Mouse (Mus musculus) kidney, embryonic 14.5 days (tissue): ENCODE results near the gene Rasa3. TPM values are rescaled to one million over a fixed set of nuclear protein-coding genes. Genes with fewer than 3 reads are reported as not detected.

Experiments used
- ATAC-seq: fragments of 200-750 bp; cut with Nextera tagmentation; 2 replicates; pipeline ENCODE4 v1.8.0; 2017; ENCODE audit warnings: moderate number of reproducible peaks, mild to moderate bottlenecking, moderate TSS enrichment, moderate library complexity; ENCODE audit not compliant: low FRiP score, low TSS enrichment
- H3K27ac ChIP-seq: fragments of 300-500 bp; sonication (generic); 2 replicates; pipeline ENCODE4 v1.5.1; 2014; ENCODE audit warnings: low read depth, mild to moderate bottlenecking, low read length, moderate library complexity, mixed read lengths
- H3K27me3 ChIP-seq: fragments of 300-500 bp; sonication (generic); 2 replicates; pipeline ENCODE4 v1.6.1; 2014; ENCODE audit warnings: mild to moderate bottlenecking, low read length; ENCODE audit not compliant: control insufficient read depth, insufficient read depth
- H3K36me3 ChIP-seq: fragments of 300-500 bp; sonication (generic); 2 replicates; pipeline ENCODE4 v1.6.1; 2014; ENCODE audit warnings: low read length, mixed read lengths; ENCODE audit not compliant: control insufficient read depth, insufficient read depth
- H3K4me1 ChIP-seq: fragments of 300-500 bp; sonication (generic); 2 replicates; pipeline ENCODE4 v1.6.1; 2014; ENCODE audit warnings: low read length, mixed read lengths; ENCODE audit not compliant: control insufficient read depth, insufficient read depth
- H3K4me2 ChIP-seq: fragments of 300-500 bp; sonication (generic); replicated peaks from 2 replicates; pipeline ENCODE4 v1.6.1; 2014; ENCODE audit warnings: low read depth, mild to moderate bottlenecking, low read length
- H3K4me3 ChIP-seq: fragments of 300-500 bp; sonication (generic); 2 replicates; pipeline ENCODE4 v1.5.1; 2014; ENCODE audit warnings: mild to moderate bottlenecking, low read length
- H3K9ac ChIP-seq: fragments of 300-500 bp; sonication (generic); 2 replicates; pipeline ENCODE4 v1.6.1; 2014; ENCODE audit warnings: low read depth, mild to moderate bottlenecking, low read length, moderate library complexity
- H3K9me3 ChIP-seq: fragments of 300-500 bp; sonication (generic); 2 replicates; pipeline ENCODE4 v1.6.1; 2016; ENCODE audit warnings: low read length; ENCODE audit not compliant: control insufficient read depth
- WGBS: fragments of 180-500 bp; shearing (Covaris S2); extraction: QIAGEN DNeasy Blood & Tissue Kit; methylation state at CpG from one replicate; pipeline ENCODE4 v1.1.7; 2014; 5-methylcytosine and 5-hydroxymethylcytosine counted together
- polyA plus RNA-seq: library from polyadenylated mRNA; unstranded; fragments of >200 nt; fragmentation: Nextera tagmentation; extraction: Ambion mirVana; gene quantifications from 2 replicates; pipeline ENCODE4 v1.2.1, GENCODE M21; 2014

Gene Rasa3
- polyA plus RNA-seq, 1 experiment from 2014 or later, result 20.2 TPM

DNA sequence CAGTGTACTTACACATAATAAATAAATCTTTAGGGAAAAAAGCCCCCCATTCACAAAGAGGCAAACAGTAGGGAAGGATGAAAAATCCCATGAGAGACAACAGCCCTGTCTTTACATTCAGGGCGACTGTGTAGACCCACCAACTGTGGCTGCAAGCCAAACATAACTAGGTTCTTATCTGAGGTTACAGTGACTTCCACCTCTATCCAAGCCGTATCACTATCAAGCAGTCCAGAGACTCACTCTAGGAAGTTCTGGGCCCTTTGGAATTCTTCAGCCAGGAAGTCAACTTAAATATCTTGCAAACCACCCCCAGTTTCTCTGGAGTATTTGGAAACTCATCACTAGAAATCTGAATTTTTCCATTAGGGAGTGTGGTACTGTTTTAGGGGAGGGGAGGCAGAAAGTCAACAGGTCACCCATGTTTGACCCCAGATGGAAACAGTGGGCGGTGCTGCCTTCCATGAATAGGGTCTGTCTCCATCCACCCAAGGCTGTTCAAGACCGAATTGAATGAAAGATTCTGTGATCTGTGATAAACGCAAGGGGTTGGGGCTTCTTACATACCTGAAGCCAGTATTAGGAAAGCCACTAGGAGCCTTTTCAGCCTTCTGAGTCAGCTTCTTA, 22.0 kb upstream of the Rasa3 start:
- H3K9ac ChIP-seq, result no peak overlapping the region
- ATAC-seq, result no peak
- WGBS, result 66% methylated on average over 5 of the region's 5 CpGs
- H3K27ac ChIP-seq, result no peak overlapping the region
- H3K4me3 ChIP-seq, result no peak overlapping the region
- H3K4me2 ChIP-seq, result no peak overlapping the region
- H3K4me1 ChIP-seq, result no peaks in the 10 kb centered on the region
- H3K36me3 ChIP-seq, result no peaks in the 10 kb centered on the region
- H3K27me3 ChIP-seq, result no peaks in the 10 kb centered on the region
- H3K9me3 ChIP-seq, result no peaks in the 10 kb centered on the region

DNA sequence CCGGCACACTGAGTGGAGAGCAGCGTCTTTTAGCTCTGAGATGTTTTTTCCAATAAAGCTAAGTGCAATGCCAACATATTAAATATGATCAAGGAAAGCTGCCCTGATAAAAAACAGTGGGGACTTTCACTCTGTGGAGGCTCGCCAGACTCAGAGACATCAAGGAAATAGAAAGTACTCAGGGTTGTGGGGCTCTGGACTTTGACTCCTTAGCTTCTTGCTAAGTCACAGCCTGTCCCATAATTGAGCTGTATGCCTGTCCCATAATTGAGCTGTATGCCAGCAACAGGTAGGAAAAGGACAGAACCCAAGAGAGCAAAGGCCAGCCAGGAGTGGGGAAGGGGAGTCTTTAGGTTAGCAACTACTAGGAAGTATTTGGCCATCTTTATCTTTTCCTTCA, 20.9 kb upstream of the Rasa3 start:
- Histone ChIP-seq H3K36me3 (no peaks in the 10 kb centered on the region), H3K9me3 (no peaks in the 10 kb centered on the region), H3K4me1 (no peaks in the 10 kb centered on the region), H3K9ac (no peak overlapping the region), H3K27ac (no peak overlapping the region), H3K4me3 (no peak overlapping the region), H3K27me3 (no peaks in the 10 kb centered on the region), H3K4me2 (no peak overlapping the region)
- WGBS, result 87% methylated on average over 3 of the region's 3 CpGs
- ATAC-seq, result no peak

DNA sequence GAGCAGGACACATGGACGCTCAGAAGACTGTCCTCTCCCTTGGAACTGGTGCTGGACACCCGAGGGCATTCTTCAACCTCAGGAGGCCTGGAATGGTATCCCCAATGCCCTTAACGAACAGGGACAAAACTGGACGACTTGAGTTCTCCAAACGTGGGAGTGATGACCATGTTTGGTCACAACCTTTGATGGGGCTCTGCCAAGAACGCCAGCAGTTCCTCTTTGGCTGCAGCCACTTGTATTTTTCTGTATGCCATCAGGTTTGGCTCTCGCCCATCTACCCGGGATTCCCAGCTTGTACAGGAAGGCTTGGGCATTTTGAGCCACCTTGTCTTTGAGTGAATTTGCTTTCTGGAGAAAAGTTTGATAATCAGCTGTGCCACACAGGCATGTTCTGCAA, 20.3 kb upstream of the Rasa3 start:
- H3K4me2 ChIP-seq, result no peak overlapping the region
- no peak for ATAC-seq
- H3K36me3 ChIP-seq, result no peaks in the 10 kb centered on the region
- H3K9ac ChIP-seq, result no peak overlapping the region
- H3K9me3 ChIP-seq, result no peaks in the 10 kb centered on the region
- H3K27me3 ChIP-seq, result no peaks in the 10 kb centered on the region
- 71% methylated on average over 8 of the region's 8 CpGs for WGBS
- H3K4me1 ChIP-seq, result no peaks in the 10 kb centered on the region
- H3K4me3 ChIP-seq, result no peak overlapping the region
- H3K27ac ChIP-seq, result no peak overlapping the region

- H3K4me1 ChIP-seq, result no peaks in the 10 kb centered on the region
- no peak for ATAC-seq
- no peaks in the 10 kb centered on the region for H3K27me3 ChIP-seq
- H3K4me2 ChIP-seq, result no peak overlapping the region
- H3K27ac ChIP-seq, result no peak overlapping the region
- H3K9me3 ChIP-seq, result no peaks in the 10 kb centered on the region
- no peak overlapping the region for H3K4me3 ChIP-seq
- 73% methylated on average over 8 of the region's 8 CpGs for WGBS
- no peaks in the 10 kb centered on the region for H3K36me3 ChIP-seq
- H3K9ac ChIP-seq, result no peak overlapping the region
Observed at GRCm38 (mm10) chr8:13697196-13697595, 19.8 kb upstream of the Rasa3 start.

GRCm38 (mm10) chr8:13696157-13696556, 18.8 kb upstream of the Rasa3 start:
- 77% methylated on average over 4 of the region's 4 CpGs for WGBS
- Histone ChIP-seq H3K4me2 (no peak overlapping the region), H3K9ac (no peak overlapping the region), H3K4me3 (no peak overlapping the region), H3K27ac (no peak overlapping the region), H3K9me3 (no peaks in the 10 kb centered on the region), H3K27me3 (no peaks in the 10 kb centered on the region), H3K4me1 (no peaks in the 10 kb centered on the region), H3K36me3 (no peaks in the 10 kb centered on the region)
- no peak for ATAC-seq

GRCm38 (mm10) chr8:13695203-13695867, 17.9 kb upstream of the Rasa3 start:
- Histone ChIP-seq H3K27ac (no peak overlapping the region), H3K27me3 (no peaks in the 10 kb centered on the region), H3K9me3 (no peaks in the 10 kb centered on the region), H3K4me2 (no peak overlapping the region), H3K4me3 (no peak overlapping the region), H3K36me3 (no peaks in the 10 kb centered on the region), H3K9ac (no peak overlapping the region), H3K4me1 (no peaks in the 10 kb centered on the region)
- WGBS, result 93% methylated on average over 10 of the region's 10 CpGs
- ATAC-seq, result 0 out of 2 replicates have a peak, but pooled peaks have one; percentile 11

- H3K27me3 ChIP-seq, result no peaks in the 10 kb centered on the region
- ATAC-seq, result 0 out of 2 replicates have a peak, but pooled peaks have one; percentile 25
- no peak overlapping the region for H3K9ac ChIP-seq
Observed at GRCm38 (mm10) chr8:13694735-13695134, 17.3 kb upstream of the Rasa3 start.

DNA sequence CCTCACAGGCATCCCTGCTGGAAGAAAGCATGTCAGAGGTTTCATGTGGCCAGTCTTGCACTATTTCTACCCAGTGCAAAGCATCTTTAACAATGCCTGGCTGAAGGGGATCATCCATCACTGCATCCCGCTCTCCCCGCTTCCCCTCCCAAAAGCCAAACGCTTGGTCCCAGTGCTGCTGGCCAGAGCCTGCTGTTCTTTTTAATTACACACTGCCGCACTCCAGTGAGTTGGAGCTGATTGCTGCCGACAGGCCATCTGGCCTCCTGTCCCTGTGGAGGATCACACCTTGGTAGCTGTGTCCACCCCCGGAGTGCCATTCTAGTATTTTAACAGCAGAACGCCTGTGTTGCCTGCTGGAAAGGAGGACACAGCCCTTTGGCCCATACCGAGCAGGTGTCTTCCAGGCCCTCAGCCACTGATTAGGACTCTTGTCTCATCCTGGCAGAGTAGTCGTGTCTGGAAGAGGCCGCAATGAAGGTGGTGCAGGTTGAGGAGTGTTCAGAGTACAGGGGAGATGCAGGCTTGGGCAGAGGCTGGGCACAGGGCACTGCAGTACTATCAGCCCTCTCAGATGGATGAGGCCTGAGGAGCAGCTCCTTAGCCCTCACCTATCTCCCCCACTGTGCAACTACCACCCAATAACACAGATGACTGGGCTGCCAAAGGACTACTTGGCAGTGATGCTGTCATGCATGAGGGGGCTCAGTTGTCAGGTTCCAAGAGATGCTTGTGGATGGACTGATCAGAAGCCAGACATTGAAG, 15.1 kb upstream of the Rasa3 start:
- Histone ChIP-seq H3K36me3 (no peaks in the 10 kb centered on the region), H3K9ac (no peak overlapping the region), H3K4me1 (no peaks in the 10 kb centered on the region), H3K9me3 (no peaks in the 10 kb centered on the region), H3K4me3 (no peak overlapping the region), H3K27ac (no peak overlapping the region), H3K4me2 (no peak overlapping the region), H3K27me3 (no peaks in the 10 kb centered on the region)
- no peak for ATAC-seq
- WGBS, result 21% methylated on average over 10 of the region's 10 CpGs

More at GRCm38 (mm10) chr8:13694735-13695134, 17.3 kb upstream of the Rasa3 start:
- Histone ChIP-seq H3K9me3 (no peaks in the 10 kb centered on the region), H3K36me3 (no peaks in the 10 kb centered on the region), H3K4me1 (no peaks in the 10 kb centered on the region), H3K4me2 (no peak overlapping the region), H3K4me3 (no peak overlapping the region), H3K27ac (no peak overlapping the region)
- 30% methylated on average over 12 of the region's 12 CpGs for WGBS

DNA sequence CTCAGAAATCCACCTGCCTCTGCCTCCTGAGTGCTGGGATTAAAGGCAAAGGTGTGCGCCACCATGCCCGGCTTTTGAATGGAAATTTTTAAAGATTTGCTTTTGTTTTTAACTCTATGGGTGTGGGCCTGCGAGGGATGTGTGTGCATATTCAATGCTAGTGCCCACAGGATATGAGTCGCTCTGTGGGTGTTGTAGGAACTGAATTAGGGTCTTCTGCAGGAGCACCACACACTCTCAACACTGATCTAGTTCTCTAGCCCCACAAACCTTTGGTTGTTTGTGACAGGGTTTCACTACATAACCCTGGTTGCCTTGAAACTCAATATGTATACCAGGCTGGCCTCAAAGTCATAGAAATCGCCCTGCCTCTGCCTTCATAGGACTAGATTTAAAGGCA, 11.9 kb upstream of the Rasa3 start:
- Histone ChIP-seq H3K9me3 (no peaks in the 10 kb centered on the region), H3K4me2 (no peak overlapping the region), H3K9ac (no peak overlapping the region), H3K27ac (no peak overlapping the region), H3K4me3 (no peak overlapping the region), H3K4me1 (no peaks in the 10 kb centered on the region), H3K27me3 (no peaks in the 10 kb centered on the region), H3K36me3 (no peaks in the 10 kb centered on the region)
- 86% methylated on average over 5 of the region's 5 CpGs for WGBS
- ATAC-seq, result no peak
